Mouse (Mus musculus) liver, adult 10 weeks (tissue): ENCODE data around the gene 4933407L21Rik. TPM values are rescaled to one million over a fixed set of nuclear protein-coding genes. Genes with fewer than 3 reads are reported as not detected.

Source experiments
- polyA plus RNA-seq: library from polyadenylated mRNA; stranded (reverse); fragments of 350-450 nt; fragmentation: Illumina TruSeq; extraction: RNeasy Lipid Tissue Mini Kit (QIAGEN cat#74804); gene quantifications from one replicate; pipeline ENCODE4 v1.2.3, GENCODE M21; 2014; ENCODE audit warnings: low read depth, low replicate concordance

Gene 4933407L21Rik
- polyA plus RNA-seq: not detected

GRCm38 (mm10) chr1:85928057-85928687 is at the start of gene 4933407L21Rik:
Gene 4933407L21Rik, plus strand, starts transcription at chr1:85928483.

GRCm38 (mm10) chr1:85894231-85894747 is 34.0 kb upstream of the 4933407L21Rik start, which contains the start of gene Itm2c:
Gene Itm2c, plus strand, starts transcription at chr1:85894281.

DNA sequence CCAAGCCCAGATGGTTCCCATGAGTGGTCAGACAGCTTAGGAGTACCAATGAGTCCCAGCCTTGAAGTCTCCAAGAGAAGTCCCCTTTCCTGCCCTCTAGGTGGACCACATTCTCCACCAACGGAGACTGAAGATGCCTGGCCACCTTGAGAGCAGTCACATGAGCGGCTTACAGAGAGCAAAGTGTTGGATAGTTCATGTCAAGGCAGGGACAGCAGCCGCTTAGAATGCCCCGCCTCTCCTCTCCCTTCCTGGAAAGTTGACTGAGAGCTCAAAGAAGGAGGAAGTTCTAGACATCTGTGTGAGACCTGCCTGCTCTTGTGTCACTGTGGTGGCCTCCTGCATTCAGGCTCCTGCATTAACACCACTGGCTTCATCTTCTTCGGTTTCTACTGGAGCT is 32.6 kb downstream of the 4933407L21Rik start, which contains the start of gene Gpr55:
Gene Gpr55 (minus strand): TSS at position 135 of the 400 bp plus-strand sequence.

Other genes starting within 250 kb of the 4933407L21Rik start
- gene A630001G21Rik, start 149.8 kb upstream of the 4933407L21Rik start, polyA plus RNA-seq: 0.64 TPM
- 67.9 TPM for gene Cab39, start 135.0 kb upstream of the 4933407L21Rik start, polyA plus RNA-seq
- gene Itm2c, start 34.2 kb upstream of the 4933407L21Rik start, polyA plus RNA-seq: 2.6 TPM
- not detected for gene Gpr55, start 32.5 kb downstream of the 4933407L21Rik start, polyA plus RNA-seq
- not detected for gene Spata3, start 88.3 kb downstream of the 4933407L21Rik start, polyA plus RNA-seq
- gene 2810459M11Rik, start 117.4 kb downstream of the 4933407L21Rik start, polyA plus RNA-seq: 43.7 TPM
- 120 TPM for gene Psmd1, start 135.9 kb downstream of the 4933407L21Rik start, polyA plus RNA-seq
- not detected for gene Htr2b, start 183.5 kb downstream of the 4933407L21Rik start, polyA plus RNA-seq
- gene Gm21972, start 205.2 kb downstream of the 4933407L21Rik start, polyA plus RNA-seq: not detected
- gene Armc9, start 226.3 kb downstream of the 4933407L21Rik start, polyA plus RNA-seq: 3.4 TPM